Mouse (Mus musculus) heart, adult 2 months (tissue): ENCODE measurements around the gene Dolk. TPM values are rescaled to one million over a fixed set of nuclear protein-coding genes. Genes with fewer than 3 reads are reported as not detected.
A peak's percentile ranks its signal among the peaks of the same experiment; 100 is the strongest.

Experiments used
- DNase-seq, 2 experiments: peaks; one replicate each; pipeline ENCODE4 v3.0.0; 2021
- H3K27ac ChIP-seq: fragments of 200-600 bp; 2 replicates; pipeline ENCODE4 v1.8.1; 2022
- H3K27me3 ChIP-seq: fragments of 200-500 bp; 2 replicates; pipeline ENCODE4 v1.6.1; 2012; ENCODE audit warnings: mild to moderate bottlenecking, low read length, inconsistent platforms, mixed read lengths; ENCODE audit not compliant: control insufficient read depth, insufficient read depth
- H3K36me3 ChIP-seq: fragments of 200-500 bp; 2 replicates; pipeline ENCODE4 v1.6.1; 2012; ENCODE audit warnings: low read length, inconsistent platforms; ENCODE audit not compliant: control insufficient read depth, insufficient read depth
- H3K4me1 ChIP-seq: fragments of 200-500 bp; 2 replicates; pipeline ENCODE4 v1.6.1; 2011; ENCODE audit warnings: low read length; ENCODE audit not compliant: control insufficient read depth, insufficient read depth
- H3K4me3 ChIP-seq: fragments of 200-600 bp; 2 replicates; pipeline ENCODE4 v1.8.1; 2022
- H3K79me2 ChIP-seq: fragments of 200-500 bp; replicated peaks from 2 replicates; pipeline ENCODE4 v1.6.1; 2012; ENCODE audit warnings: mild to moderate bottlenecking, inconsistent platforms, low read length, moderate library complexity, mixed read lengths; ENCODE audit not compliant: control insufficient read depth, insufficient read depth
- H3K9ac ChIP-seq: fragments of 200-500 bp; 2 replicates; pipeline ENCODE4 v1.6.1; 2012; ENCODE audit warnings: low read depth, mild to moderate bottlenecking, control low read depth, inconsistent platforms, low read length, mixed read lengths
- CTCF ChIP-seq: fragments of 200-600 bp; IDR thresholded peaks from 2 replicates; pipeline ENCODE4 v1.8.1; 2022; ENCODE audit warnings: antibody characterized with exemption, mild to moderate bottlenecking, moderate library complexity
- EP300 ChIP-seq: fragments of 200-500 bp; IDR thresholded peaks from 2 replicates; pipeline ENCODE4 v1.6.1; 2011; ENCODE audit warnings: low read depth, low read length, control low read depth; ENCODE audit not compliant: insufficient read depth
- POLR2A ChIP-seq: fragments of 200-500 bp; IDR thresholded peaks from 2 replicates; pipeline ENCODE4 v1.6.1; 2011; ENCODE audit warnings: mild to moderate bottlenecking, low read depth, low read length, control low read depth; ENCODE audit not compliant: insufficient read depth
- WGBS: fragments of 180-500 bp; shearing (Covaris S2); methylation state at CpG from one replicate; pipeline ENCODE4 v1.1.7; 2018; 5-methylcytosine and 5-hydroxymethylcytosine counted together
- intact Hi-C: fragments of 180-260 bp; cut with DNase I; formaldehyde crosslinking; loops from one replicate; pipeline ENCODE4 v1.15.1; 2025
- polyA plus RNA-seq: library from polyadenylated mRNA; depleted of rRNA; stranded (reverse); fragments of >200 nt; gene quantifications from 2 replicates; pipeline ENCODE4 v1.2.3, GENCODE M21; 2012
- total RNA-seq, 2 experiments: library from RNA; stranded (reverse); gene quantifications; 2 replicates each; pipeline ENCODE4 v1.2.3; 2021

The Dolk gene
- total and polyA plus RNA-seq, 3 experiments, result 21.6 to 25.3 (median 23.9) TPM

GRCm38 (mm10) chr2:30255631-30256395 lies 30.3 kb downstream of the Dolk start:
- no peak overlapping the region for H3K27ac ChIP-seq
- no peak overlapping the region for H3K9ac ChIP-seq
- H3K36me3 ChIP-seq, result peaks cover 26% of the 10 kb centered on the region
- TF ChIP-seq EP300 (no peak), POLR2A (no peak), CTCF (no peak)
- H3K4me1 ChIP-seq, result peaks cover 46% of the 10 kb centered on the region
- no peak overlapping the region for H3K4me3 ChIP-seq
- H3K79me2 ChIP-seq, result peaks cover 9% of the 10 kb centered on the region
- intact Hi-C loops, result no loop called here
- peak; percentile 4 to 27 for DNase-seq
- 93% methylated on average over 42 of the region's 42 CpGs for WGBS
- H3K27me3 ChIP-seq, result no peaks in the 10 kb centered on the region

- Histone ChIP-seq H3K27ac (peak overlapping the region; percentile 70), H3K4me3 (no peak overlapping the region)
- peak in 1 of 2 experiments; percentile 15 for DNase-seq
These were observed 32.3 kb downstream of the Dolk start for GRCm38 (mm10) chr2:30253809-30254208.

DNA sequence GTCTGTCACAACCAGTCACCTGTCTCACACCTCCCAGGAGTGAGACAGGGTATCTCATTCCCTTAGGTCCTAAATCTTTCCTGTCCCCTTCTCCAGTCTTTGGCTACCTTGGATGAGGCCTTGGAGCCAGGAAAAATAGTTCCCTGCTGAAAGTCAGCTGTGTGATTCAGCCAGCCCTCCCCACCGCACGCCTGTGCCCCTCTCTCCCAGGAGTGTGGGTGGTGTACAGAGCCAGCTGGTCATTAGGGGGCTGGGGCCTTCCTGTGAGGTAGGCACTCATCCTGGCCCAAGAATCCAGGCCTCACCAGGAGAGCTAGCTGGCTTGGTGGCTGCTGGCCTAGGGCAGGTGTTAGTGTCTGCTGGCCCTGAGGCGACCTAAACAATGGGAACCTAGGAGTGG lies 33.6 kb downstream of the Dolk start:
- Histone ChIP-seq H3K4me1 (peaks cover 38% of the 10 kb centered on the region), H3K9ac (peak overlapping the region; percentile 22; the same call in 1 of the 2 replicates), H3K27ac (peak overlapping the region; percentile 70), H3K4me3 (no peak overlapping the region), H3K79me2 (peaks cover 12% of the 10 kb centered on the region), H3K36me3 (peaks cover 35% of the 10 kb centered on the region), H3K27me3 (no peaks in the 10 kb centered on the region)
- WGBS, result 45% methylated on average over 3 of the region's 3 CpGs
- intact Hi-C loops, result no loop called here
- TF ChIP-seq EP300 (no peak), CTCF (no peak), POLR2A (no peak)
- DNase-seq, result peak in 1 of 2 experiments; percentile 10

More at GRCm38 (mm10) chr2:30253809-30254208, 32.3 kb downstream of the Dolk start:
- Histone ChIP-seq H3K4me1 (peaks cover 42% of the 10 kb centered on the region), H3K27me3 (no peaks in the 10 kb centered on the region), H3K79me2 (peaks cover 12% of the 10 kb centered on the region), H3K9ac (no peak overlapping the region), H3K36me3 (peaks cover 34% of the 10 kb centered on the region)
- TF ChIP-seq POLR2A (no peak), EP300 (no peak), CTCF (no peak)
- intact Hi-C loops, result no loop called here
- WGBS, result 36% methylated on average over 5 of the region's 5 CpGs

DNA sequence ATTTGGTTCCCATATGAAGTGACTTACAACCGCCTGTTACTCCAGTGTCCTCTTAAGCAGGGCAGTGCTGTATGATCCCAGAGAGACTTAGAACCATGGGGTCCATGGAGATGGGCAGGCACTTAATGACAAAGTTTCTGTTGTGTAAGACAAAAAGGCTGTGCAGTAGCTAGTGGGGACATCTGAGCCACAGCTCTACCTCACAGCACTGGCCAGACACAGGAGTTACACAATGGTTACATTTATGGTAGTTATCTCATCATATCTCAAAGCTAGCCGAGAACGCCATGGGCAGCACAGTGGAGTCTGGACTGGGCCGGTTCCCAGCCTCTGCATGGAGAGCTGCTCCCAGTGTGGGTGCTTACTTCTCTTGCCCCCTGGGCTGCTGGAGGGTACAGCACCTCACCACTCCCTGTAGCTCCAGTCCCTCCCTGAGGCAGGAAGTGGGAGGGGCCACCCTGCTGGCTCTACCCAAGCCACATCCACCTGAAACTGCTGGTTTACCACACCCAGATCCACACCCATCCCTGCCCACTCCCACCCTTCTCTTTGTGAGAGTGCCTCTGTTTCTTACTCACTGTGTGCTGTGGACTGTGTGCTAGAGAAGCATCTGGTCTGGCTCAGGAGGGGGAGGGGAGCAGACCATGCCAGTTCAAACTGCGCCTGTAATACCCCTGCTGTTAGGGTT lies 34.6 kb downstream of the Dolk start:
- Histone ChIP-seq H3K27ac (peak overlapping the region; percentile 70), H3K27me3 (no peaks in the 10 kb centered on the region), H3K79me2 (peaks cover 9% of the 10 kb centered on the region), H3K36me3 (peaks cover 30% of the 10 kb centered on the region), H3K4me3 (no peak overlapping the region), H3K9ac (peak overlapping the region; percentile 5; the same call in 1 of the 2 replicates), H3K4me1 (peaks cover 40% of the 10 kb centered on the region)
- DNase-seq, result peak; percentile 67 to 77
- WGBS, result 40% methylated on average over 5 of the region's 5 CpGs
- intact Hi-C loops, result no loop called here
- no peak for TF ChIP-seq CTCF
- 0 out of 2 replicates have a peak, but pooled peaks have one; percentile 30 for TF ChIP-seq POLR2A

GRCm38 (mm10) chr2:30250166-30251128 lies 35.7 kb downstream of the Dolk start:
- DNase-seq, result peak; percentile 27 to 33
- intact Hi-C loops, result no loop called here
- Histone ChIP-seq H3K27me3 (no peaks in the 10 kb centered on the region), H3K27ac (peak overlapping the region; percentile 70), H3K36me3 (peaks cover 35% of the 10 kb centered on the region), H3K79me2 (peaks cover 11% of the 10 kb centered on the region), H3K4me1 (peaks cover 48% of the 10 kb centered on the region), H3K4me3 (no peak overlapping the region), H3K9ac (peak overlapping the region; percentile 23)
- 59% methylated on average over 10 of the region's 10 CpGs for WGBS
- no peak for TF ChIP-seq EP300
- no peak for TF ChIP-seq CTCF
- TF ChIP-seq POLR2A, result no peak
